Mouse (Mus musculus): ENCODE measurements around the gene Pdzd8.

The Pdzd8 gene

GRCm38 (mm10) chr19:59354906-59355305 is 9.3 kb upstream of the Pdzd8 start:
- DNase-seq (ENCODE audit: low spot score in 2 of 2) = no peak

- no peak for DNase-seq (ENCODE audit: low spot score in 2 of 2)
Observed at GRCm38 (mm10) chr19:59352760-59353159, 7.2 kb upstream of the Pdzd8 start.

GRCm38 (mm10) chr19:59351151-59351889 is 5.7 kb upstream of the Pdzd8 start:
- no peak for DNase-seq (ENCODE audit: low spot score in 2 of 2)

- no peak for DNase-seq (ENCODE audit: low spot score in 2 of 2)
Observed at GRCm38 (mm10) chr19:59350273-59350903, 4.8 kb upstream of the Pdzd8 start.

- DNase-seq (ENCODE audit: low spot score in 2 of 2) = no peak
Observed at GRCm38 (mm10) chr19:59349329-59349960, 3.9 kb upstream of the Pdzd8 start.

- no peak for DNase-seq (ENCODE audit: low spot score in 2 of 2)
Observed at GRCm38 (mm10) chr19:59346325-59346724, 745 bp upstream of the Pdzd8 start.

GRCm38 (mm10) chr19:59345081-59345657 is 411 bp downstream of the Pdzd8 start:
- peak; percentile 31 to 56 for DNase-seq (ENCODE audit: low spot score in 2 of 2)

- peak in 1 of 2 experiments; percentile 28 for DNase-seq (ENCODE audit: low spot score in 2 of 2)
Observed at GRCm38 (mm10) chr19:59344304-59344711, 1.3 kb downstream of the Pdzd8 start.

- no peak for DNase-seq (ENCODE audit: low spot score in 2 of 2)
Observed at GRCm38 (mm10) chr19:59342964-59343363, 2.6 kb downstream of the Pdzd8 start.

GRCm38 (mm10) chr19:59339908-59340307 is 5.7 kb downstream of the Pdzd8 start:
- no peak for DNase-seq (ENCODE audit: low spot score in 2 of 2)

- no peak for DNase-seq (ENCODE audit: low spot score in 2 of 2)
Observed at GRCm38 (mm10) chr19:59337872-59338681, 7.5 kb downstream of the Pdzd8 start.

GRCm38 (mm10) chr19:59336655-59337054 is 8.9 kb downstream of the Pdzd8 start:
- DNase-seq (ENCODE audit: low spot score in 2 of 2) = no peak

GRCm38 (mm10) chr19:59330816-59331225 is 14.8 kb downstream of the Pdzd8 start:
- DNase-seq (ENCODE audit: low spot score in 2 of 2) = no peak

GRCm38 (mm10) chr19:59321990-59322389 is 23.6 kb downstream of the Pdzd8 start, which contains the start of gene Rps12-ps3:
Gene Rps12-ps3 (plus strand): TSS chr19:59322290.
- DNase-seq (ENCODE audit: low spot score in 2 of 2) = no peak

GRCm38 (mm10) chr19:59316571-59316970 is 29.0 kb downstream of the Pdzd8 start:
- no peak for DNase-seq (ENCODE audit: low spot score in 2 of 2)

GRCm38 (mm10) chr19:59315308-59315707 is 30.3 kb downstream of the Pdzd8 start:
- DNase-seq (ENCODE audit: low spot score in 2 of 2) = no peak

GRCm38 (mm10) chr19:59292183-59292839 is 53.3 kb downstream of the Pdzd8 start:
- DNase-seq (ENCODE audit: low spot score in 2 of 2) = no peak

- peak; percentile 4 to 9 for DNase-seq (ENCODE audit: low spot score in 2 of 2)
Observed at GRCm38 (mm10) chr19:59289811-59290210, 55.8 kb downstream of the Pdzd8 start.

- no peak for DNase-seq (ENCODE audit: low spot score in 2 of 2)
Observed at GRCm38 (mm10) chr19:59289042-59289441, 56.5 kb downstream of the Pdzd8 start.

- DNase-seq (ENCODE audit: low spot score in 2 of 2) = no peak
Observed at GRCm38 (mm10) chr19:59282001-59282400, 63.6 kb downstream of the Pdzd8 start.

- DNase-seq (ENCODE audit: low spot score in 2 of 2) = no peak
Observed at GRCm38 (mm10) chr19:59280841-59281240, 64.7 kb downstream of the Pdzd8 start.

Data from urinary bladder, adult 18-20 months (tissue).